Mouse (Mus musculus): ENCODE measurements around the gene Lrrc9.

The Lrrc9 gene

GRCm38 (mm10) chr12:72467789-72468188 is 26.1 kb downstream of the Lrrc9 start:
- DNase-seq (ENCODE audit: low read depth, low spot score) = no peak

GRCm38 (mm10) chr12:72476773-72477450 is 35.2 kb downstream of the Lrrc9 start:
- DNase-seq (ENCODE audit: low read depth, low spot score) = no peak

GRCm38 (mm10) chr12:72482226-72482625 is 40.6 kb downstream of the Lrrc9 start:
- no peak for DNase-seq (ENCODE audit: low read depth, low spot score)

GRCm38 (mm10) chr12:72484872-72485271 is 43.2 kb downstream of the Lrrc9 start:
- no peak for DNase-seq (ENCODE audit: low read depth, low spot score)

- DNase-seq (ENCODE audit: low read depth, low spot score) = no peak
Observed at GRCm38 (mm10) chr12:72487498-72487897, 45.8 kb downstream of the Lrrc9 start.

- no peak for DNase-seq (ENCODE audit: low read depth, low spot score)
Observed at GRCm38 (mm10) chr12:72489995-72490394, 48.3 kb downstream of the Lrrc9 start.

GRCm38 (mm10) chr12:72491063-72491719 is 49.5 kb downstream of the Lrrc9 start:
- no peak for DNase-seq (ENCODE audit: low read depth, low spot score)

GRCm38 (mm10) chr12:72496866-72497600 is 55.4 kb downstream of the Lrrc9 start:
- no peak for DNase-seq (ENCODE audit: low read depth, low spot score)

GRCm38 (mm10) chr12:72509606-72510005 is 67.9 kb downstream of the Lrrc9 start:
- DNase-seq (ENCODE audit: low read depth, low spot score) = no peak

GRCm38 (mm10) chr12:72515446-72515845 is 73.8 kb downstream of the Lrrc9 start:
- DNase-seq (ENCODE audit: low read depth, low spot score) = no peak

GRCm38 (mm10) chr12:72518114-72518728 is 76.6 kb downstream of the Lrrc9 start:
- DNase-seq (ENCODE audit: low read depth, low spot score) = no peak

GRCm38 (mm10) chr12:72519352-72519751 is 77.7 kb downstream of the Lrrc9 start:
- no peak for DNase-seq (ENCODE audit: low read depth, low spot score)

GRCm38 (mm10) chr12:72519855-72520254 is 78.2 kb downstream of the Lrrc9 start:
- no peak for DNase-seq (ENCODE audit: low read depth, low spot score)

GRCm38 (mm10) chr12:72520645-72521044 is 79.0 kb downstream of the Lrrc9 start:
- peak; percentile 42 for DNase-seq (ENCODE audit: low read depth, low spot score)

- DNase-seq (ENCODE audit: low read depth, low spot score) = no peak
Observed at GRCm38 (mm10) chr12:72525588-72525987, 83.9 kb downstream of the Lrrc9 start.

GRCm38 (mm10) chr12:72532303-72532702 is 90.6 kb downstream of the Lrrc9 start:
- no peak for DNase-seq (ENCODE audit: low read depth, low spot score)

GRCm38 (mm10) chr12:72533986-72534385 is 92.3 kb downstream of the Lrrc9 start:
- no peak for DNase-seq (ENCODE audit: low read depth, low spot score)

- DNase-seq (ENCODE audit: low read depth, low spot score) = no peak
Observed at GRCm38 (mm10) chr12:72535599-72535998, 93.9 kb downstream of the Lrrc9 start.

GRCm38 (mm10) chr12:72536021-72536597 is 94.4 kb downstream of the Lrrc9 start, which contains the start of gene Pcnx4:
TSS of gene Pcnx4 (plus strand) at chr12:72536383.
- peak; percentile 88 for DNase-seq (ENCODE audit: low read depth, low spot score)

- DNase-seq (ENCODE audit: low read depth, low spot score) = no peak
Observed at GRCm38 (mm10) chr12:72538571-72538970, 96.9 kb downstream of the Lrrc9 start.

GRCm38 (mm10) chr12:72554347-72554746 is 112.7 kb downstream of the Lrrc9 start:
- DNase-seq (ENCODE audit: low read depth, low spot score) = no peak

All from c-Kit-negative CD71-positive TER-119-positive erythroid progenitor cells, embryonic 14.5 days (primary cell).